Mouse (Mus musculus): Measurements from ENCODE around the gene Trim66.

GRCm38 (mm10) chr7:109518838-109519696 is 11.1 kb upstream of the Trim66 start, which contains the start of gene Rpl27a:
- TF ChIP-seq CTCF (IDR thresholded peaks at IDR 0.05; ENCODE audit: control insufficient read depth, insufficient read depth, insufficient read length) (no peak), MYOD1 (IDR thresholded peaks at IDR 0.05; ENCODE audit: control insufficient read depth, insufficient read length, low read depth) (no peak)

Measured in C2C12 (cell line).